Mouse (Mus musculus) lung, adult 2 months (tissue): ENCODE data around the gene Fam81a.

Experiments used
- CTCF ChIP-seq: fragments of 200-500 bp; IDR thresholded peaks from 2 replicates; pipeline ENCODE4 v1.5.1; 2011; ENCODE audit warnings: mild to moderate bottlenecking, low read length, control low read depth; ENCODE audit not compliant: insufficient read depth
- POLR2A ChIP-seq: fragments of 200-500 bp; IDR thresholded peaks from 2 replicates; pipeline ENCODE4 v1.6.1; 2011; ENCODE audit warnings: low read depth, mild to moderate bottlenecking, control low read depth, low read length, borderline replicate concordance; ENCODE audit errors: extremely low read depth

DNA sequence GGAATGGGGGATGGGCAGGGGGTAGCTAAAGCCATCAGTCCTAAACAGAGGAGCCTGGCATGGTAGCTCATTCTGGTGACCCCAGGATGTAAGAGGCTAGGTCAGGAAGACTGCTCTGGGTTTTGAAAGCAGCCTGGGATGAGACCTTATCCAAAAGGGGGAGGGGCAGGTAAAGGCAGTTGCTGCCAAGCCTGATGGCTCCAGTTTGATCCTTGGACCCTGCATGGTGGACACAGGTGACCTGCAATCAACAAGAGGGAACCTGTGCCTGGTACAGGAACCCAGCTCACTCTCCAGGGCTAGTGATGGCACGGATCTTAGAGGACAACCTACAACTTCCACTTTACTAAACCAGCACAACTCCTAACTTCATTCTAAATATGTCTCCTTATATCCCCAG is 7.2 kb downstream of the Fam81a start:
- TF ChIP-seq CTCF, result no peak
- no peak for TF ChIP-seq POLR2A
